Mouse (Mus musculus) limb, embryonic 13.5 days (tissue): ENCODE measurements around the gene Slc2a9. TPM values are rescaled to one million over a fixed set of nuclear protein-coding genes. Genes with fewer than 3 reads are reported as not detected.
"Not testable (repeated sequence)": the region's sequence is repeated elsewhere in the genome, so short reads cannot be mapped to it uniquely, and the experiment has no call there.

Experiments
- ATAC-seq: fragments of 200-750 bp; cut with Nextera tagmentation; 2 replicates; pipeline ENCODE4 v1.8.0; 2017; ENCODE audit warnings: low read depth, moderate number of reproducible peaks, moderate TSS enrichment; ENCODE audit not compliant: low FRiP score
- H3K27ac ChIP-seq: fragments of 300-500 bp; sonication (generic); 2 replicates; pipeline ENCODE4 v1.5.1; 2015; ENCODE audit warnings: inconsistent platforms, mild to moderate bottlenecking, moderate library complexity
- H3K27me3 ChIP-seq: fragments of 300-500 bp; sonication (generic); 2 replicates; pipeline ENCODE4 v1.6.1; 2015; ENCODE audit warnings: mild to moderate bottlenecking, inconsistent platforms
- H3K36me3 ChIP-seq: fragments of 300-500 bp; sonication (generic); 2 replicates; pipeline ENCODE4 v1.6.1; 2015; ENCODE audit warnings: inconsistent platforms, mild to moderate bottlenecking, moderate library complexity
- H3K4me1 ChIP-seq: fragments of 300-500 bp; sonication (generic); 2 replicates; pipeline ENCODE4 v1.6.1; 2015; ENCODE audit warnings: inconsistent platforms
- H3K4me2 ChIP-seq: fragments of 300-500 bp; sonication (generic); replicated peaks from 2 replicates; pipeline ENCODE4 v1.6.1; 2015; ENCODE audit warnings: inconsistent platforms, mild to moderate bottlenecking, moderate library complexity
- H3K4me3 ChIP-seq: fragments of 300-500 bp; sonication (generic); 2 replicates; pipeline ENCODE4 v1.5.1; 2015; ENCODE audit warnings: moderate library complexity, mild to moderate bottlenecking, inconsistent platforms
- H3K9ac ChIP-seq: fragments of 300-500 bp; sonication (generic); 2 replicates; pipeline ENCODE4 v1.6.1; 2015; ENCODE audit warnings: mild to moderate bottlenecking, inconsistent platforms
- H3K9me3 ChIP-seq: fragments of 300-500 bp; sonication (generic); 2 replicates; pipeline ENCODE4 v1.6.1; 2016; ENCODE audit warnings: inconsistent platforms
- WGBS: fragments of 180-500 bp; shearing (Covaris S2); methylation state at CpG from one replicate; pipeline ENCODE4 v1.1.7; 2015; 5-methylcytosine and 5-hydroxymethylcytosine counted together
- polyA plus RNA-seq: library from polyadenylated mRNA; unstranded; fragments of >200 nt; fragmentation: Nextera tagmentation; extraction: Ambion mirVana; gene quantifications from 2 replicates; pipeline ENCODE4 v1.2.1, GENCODE M21; 2015

The Slc2a9 gene
- polyA plus RNA-seq, 1 experiment from 2014 or later, result 0.32 TPM

DNA sequence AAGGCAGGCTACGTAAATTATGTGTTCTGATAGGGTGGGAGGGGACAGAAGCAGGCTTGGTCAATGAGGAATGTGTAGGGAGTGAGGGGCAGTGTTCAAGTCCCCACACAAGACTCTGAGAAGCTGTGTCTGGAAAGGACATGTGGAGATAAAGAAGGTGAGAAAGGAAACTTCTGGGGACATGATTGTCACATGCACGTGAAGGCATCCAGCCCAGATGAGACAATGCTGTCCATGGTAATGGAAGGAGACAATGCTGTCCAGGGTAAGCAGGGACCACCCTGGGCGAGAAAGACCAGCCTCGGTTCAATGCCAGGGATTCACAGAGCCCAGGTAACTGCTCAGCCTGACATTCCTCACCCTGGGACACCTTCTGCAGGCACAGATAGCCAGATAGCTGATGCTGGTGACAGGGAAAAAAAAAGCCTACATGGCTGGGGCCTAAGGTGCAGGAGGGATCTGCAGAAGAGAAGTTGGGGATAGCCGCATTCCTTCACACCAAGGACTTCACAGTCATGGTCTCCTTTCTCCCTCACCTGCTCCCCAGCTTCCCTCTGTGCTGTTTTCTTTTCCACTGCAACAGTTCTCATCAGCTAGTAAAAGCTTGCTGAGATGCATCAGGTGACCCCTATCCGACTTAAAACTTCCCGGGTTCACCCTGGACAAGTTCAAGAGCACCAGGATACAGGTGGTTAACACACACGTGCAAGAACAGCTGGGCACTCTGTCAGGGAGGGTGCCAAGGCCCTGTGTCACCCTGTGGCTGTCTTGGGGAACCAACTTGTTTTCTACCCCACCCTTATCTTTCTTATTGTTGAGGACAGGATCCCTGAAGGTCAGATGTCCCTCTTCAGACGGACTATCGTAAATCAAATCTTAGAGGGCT lies 21.9 kb downstream of the Slc2a9 start:
- H3K27me3 ChIP-seq, result no peaks in the 10 kb centered on the region
- peak overlapping the region; percentile 64 for H3K4me2 ChIP-seq
- no peaks in the 10 kb centered on the region for H3K9me3 ChIP-seq
- H3K4me1 ChIP-seq, result peaks cover 35% of the 10 kb centered on the region
- H3K4me3 ChIP-seq, result no peak overlapping the region
- WGBS, result 78% methylated on average over 10 of the region's 10 CpGs
- no peak overlapping the region for H3K27ac ChIP-seq
- no peak overlapping the region for H3K9ac ChIP-seq
- no peak for ATAC-seq
- H3K36me3 ChIP-seq, result no peaks in the 10 kb centered on the region

DNA sequence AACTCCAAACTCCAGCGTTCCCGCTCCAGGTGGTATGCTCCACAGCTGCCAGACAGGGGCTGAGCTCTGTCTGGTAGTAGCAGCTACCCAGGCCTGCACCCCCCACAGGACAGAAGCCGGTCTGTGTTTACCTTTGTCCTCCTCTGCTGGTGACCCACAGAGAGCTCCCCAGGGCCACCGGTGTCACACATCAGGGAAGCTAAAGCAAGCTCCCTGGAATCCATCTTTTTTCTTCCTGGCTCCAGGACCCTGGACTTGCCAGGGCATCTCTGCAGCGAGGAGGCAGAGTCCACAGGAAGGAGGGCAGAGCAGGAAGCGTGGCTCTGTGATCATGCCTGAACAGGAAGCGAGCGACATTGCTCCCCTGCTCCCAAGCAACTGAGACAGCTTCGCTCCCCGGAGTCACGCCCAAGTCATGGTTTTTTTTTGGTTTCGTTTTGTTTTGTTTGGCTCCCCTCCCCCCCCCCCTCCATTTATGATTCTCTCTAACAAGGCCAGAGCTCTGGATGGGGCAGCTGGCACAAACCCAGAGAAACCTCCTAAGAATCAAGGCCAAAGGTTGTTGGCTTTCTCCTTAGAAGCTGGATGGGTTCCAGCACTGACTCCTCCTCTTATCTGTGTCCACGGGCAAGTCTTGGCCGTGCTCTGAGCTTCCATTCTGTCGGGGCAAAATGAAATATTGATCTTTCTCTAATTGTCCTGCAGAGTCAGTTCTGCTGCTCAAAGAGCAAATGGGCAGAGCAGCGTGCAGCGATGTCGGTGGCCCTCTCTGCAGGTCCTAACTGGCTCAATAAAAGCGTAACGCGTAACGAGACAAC lies 22.8 kb downstream of the Slc2a9 start:
- ATAC-seq, result peak; percentile 54; the same call in 1 of the 2 replicates
- H3K9me3 ChIP-seq, result no peaks in the 10 kb centered on the region
- no peaks in the 10 kb centered on the region for H3K36me3 ChIP-seq
- no peak overlapping the region for H3K27ac ChIP-seq
- H3K4me2 ChIP-seq, result peak overlapping the region; percentile 64
- peaks cover 35% of the 10 kb centered on the region for H3K4me1 ChIP-seq
- peak overlapping the region; percentile 34 for H3K4me3 ChIP-seq
- H3K27me3 ChIP-seq, result no peaks in the 10 kb centered on the region
- peak overlapping the region; percentile 54; the same call in 1 of the 2 replicates for H3K9ac ChIP-seq
- 5% methylated on average over 22 of the region's 22 CpGs for WGBS

DNA sequence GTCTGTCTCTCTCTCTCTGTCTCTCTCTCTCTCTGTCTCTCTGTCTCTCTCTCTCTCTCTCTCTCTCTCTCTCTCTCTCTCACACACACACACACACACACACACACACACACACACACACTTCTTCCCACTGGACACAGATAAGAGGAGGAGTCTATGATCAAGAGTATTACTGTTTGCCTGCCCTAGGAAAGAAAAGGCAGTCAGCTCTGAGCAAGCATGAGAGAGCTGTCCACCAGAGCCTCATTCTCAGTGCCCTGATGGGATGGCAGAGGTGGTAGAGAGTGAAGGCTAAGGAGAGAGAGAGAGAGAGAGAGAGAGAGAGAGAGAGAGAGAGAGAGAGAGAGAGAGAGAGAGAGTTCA lies 23.4 kb downstream of the Slc2a9 start:
- Histone ChIP-seq H3K4me2 (peak overlapping the region; percentile 64), H3K4me1 (peaks cover 33% of the 10 kb centered on the region), H3K4me3 (peak overlapping the region; percentile 34; the same call in 1 of the 2 replicates)
- H3K27me3 ChIP-seq, ATAC-seq, H3K9me3 ChIP-seq, H3K9ac ChIP-seq, H3K27ac ChIP-seq, H3K36me3 ChIP-seq: not testable (repeated sequence)

DNA sequence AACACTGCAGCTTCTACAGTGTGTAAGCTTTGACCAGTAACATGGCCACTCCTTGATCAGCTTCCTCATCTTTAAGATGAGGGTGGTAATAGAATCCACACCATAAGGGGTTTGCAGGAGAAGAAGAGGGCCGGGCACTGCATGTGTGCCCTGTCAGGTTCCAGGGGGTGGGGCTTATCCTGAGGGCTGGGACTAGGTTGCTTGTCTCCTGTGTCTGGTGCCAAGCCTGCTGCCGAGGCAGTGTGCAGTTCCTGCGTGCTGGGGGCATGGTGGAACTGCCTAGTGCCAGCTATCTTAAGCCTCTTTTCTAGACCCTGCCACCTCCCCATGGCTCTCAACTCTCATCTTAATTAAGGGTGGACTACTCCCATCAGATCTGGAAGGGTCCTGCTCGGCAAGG lies 23.9 kb downstream of the Slc2a9 start:
- H3K36me3 ChIP-seq, result no peaks in the 10 kb centered on the region
- H3K27ac ChIP-seq, result no peak overlapping the region
- peaks cover 28% of the 10 kb centered on the region for H3K4me1 ChIP-seq
- no peak overlapping the region for H3K4me3 ChIP-seq
- no peak overlapping the region; the same call in 1 of the 2 replicates for H3K4me2 ChIP-seq
- no peak for ATAC-seq
- no peaks in the 10 kb centered on the region for H3K9me3 ChIP-seq
- 34% methylated on average over 4 of the region's 4 CpGs for WGBS
- no peak overlapping the region for H3K9ac ChIP-seq
- no peaks in the 10 kb centered on the region for H3K27me3 ChIP-seq

DNA sequence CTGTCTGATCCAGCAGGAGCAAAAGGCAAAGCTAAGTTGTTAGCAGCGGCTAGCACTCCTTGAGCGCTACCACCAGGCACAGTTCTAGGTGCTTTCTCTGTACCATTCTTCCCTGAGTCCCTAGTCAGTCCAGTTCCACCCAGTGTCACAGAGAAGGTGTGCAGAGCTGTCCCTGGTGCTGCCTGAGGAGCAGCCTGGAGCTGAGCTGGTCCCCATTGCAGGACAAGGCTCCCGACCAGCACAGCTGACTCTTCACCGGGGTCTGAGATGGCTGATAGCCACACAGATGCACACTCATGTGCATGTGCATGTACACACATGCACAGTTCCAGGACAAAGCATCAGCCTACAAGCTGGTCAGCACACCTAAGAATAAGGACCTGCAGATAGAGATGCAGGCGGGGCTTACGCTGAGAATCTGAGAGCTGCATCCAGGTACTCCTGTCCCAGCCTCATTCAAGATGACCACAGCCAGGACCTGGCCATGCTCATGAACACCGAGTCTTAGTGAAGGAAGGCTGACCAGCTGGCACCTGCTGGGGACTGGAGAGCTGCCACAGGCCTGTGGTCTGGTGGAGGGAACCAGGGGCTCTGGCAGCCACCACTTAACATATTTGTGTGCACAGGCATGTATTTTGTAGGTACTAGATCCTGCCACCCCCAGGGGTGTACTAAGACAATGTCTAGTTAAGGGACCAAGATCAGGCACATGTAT lies 25.1 kb downstream of the Slc2a9 start:
- peak; percentile 45; the same call in 1 of the 2 replicates for ATAC-seq

DNA sequence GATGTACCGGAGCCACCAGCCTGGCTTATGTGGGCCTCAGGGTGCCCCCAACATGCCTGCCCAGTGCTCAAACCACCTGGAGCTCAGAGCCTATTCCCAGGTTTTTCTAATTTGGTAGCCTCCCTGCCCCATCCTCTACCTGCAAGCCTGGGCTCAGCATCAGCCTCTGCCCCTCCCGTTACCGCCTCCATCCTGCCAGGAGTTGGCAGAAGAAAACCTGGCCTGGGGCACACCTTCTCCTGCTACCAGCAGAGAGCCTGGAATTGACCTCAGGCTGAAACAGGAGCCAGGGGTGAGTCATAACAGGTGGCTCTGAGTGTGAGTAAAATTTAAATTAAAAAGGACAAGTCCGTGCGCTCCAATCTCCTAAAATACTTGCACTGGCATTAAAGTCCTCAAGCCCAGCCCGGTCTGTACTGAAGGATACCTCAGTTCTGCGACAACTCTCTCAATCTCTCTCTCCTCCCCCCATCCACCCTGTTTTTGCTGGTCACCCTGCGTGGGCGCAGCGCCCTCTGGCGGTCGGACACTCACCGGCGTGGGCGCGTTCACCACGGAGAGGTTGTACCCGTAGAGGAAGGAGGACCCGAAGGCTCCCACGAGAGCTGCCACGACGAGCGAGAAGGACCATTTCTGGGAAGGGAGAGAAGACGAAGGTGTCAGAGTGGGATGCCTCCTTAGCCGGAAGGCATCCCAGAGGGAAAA lies 25.9 kb downstream of the Slc2a9 start:
- no peak overlapping the region for H3K4me3 ChIP-seq
- H3K9ac ChIP-seq, result no peak overlapping the region
- peaks cover 23% of the 10 kb centered on the region for H3K4me1 ChIP-seq
- no peak overlapping the region for H3K27ac ChIP-seq
- H3K36me3 ChIP-seq, result no peaks in the 10 kb centered on the region
- no peaks in the 10 kb centered on the region for H3K27me3 ChIP-seq
- 84% methylated on average over 25 of the region's 25 CpGs for WGBS
- H3K4me2 ChIP-seq, result no peak overlapping the region
- no peaks in the 10 kb centered on the region for H3K9me3 ChIP-seq
- ATAC-seq, result no peak

More for the DNA sequence above, 25.1 kb downstream of the Slc2a9 start:
- H3K27ac ChIP-seq, result no peak overlapping the region
- 81% methylated on average over 7 of the region's 7 CpGs for WGBS
- no peak overlapping the region for H3K4me2 ChIP-seq
- H3K4me3 ChIP-seq, result no peak overlapping the region
- no peak overlapping the region for H3K9ac ChIP-seq
- H3K36me3 ChIP-seq, result no peaks in the 10 kb centered on the region
- peaks cover 23% of the 10 kb centered on the region for H3K4me1 ChIP-seq
- H3K27me3 ChIP-seq, result no peaks in the 10 kb centered on the region
- no peaks in the 10 kb centered on the region for H3K9me3 ChIP-seq

- 77% methylated on average over 6 of the region's 6 CpGs for WGBS
- Histone ChIP-seq H3K36me3 (no peaks in the 10 kb centered on the region), H3K9me3 (no peaks in the 10 kb centered on the region), H3K4me2 (no peak overlapping the region), H3K9ac (no peak overlapping the region), H3K4me3 (no peak overlapping the region), H3K27me3 (no peaks in the 10 kb centered on the region), H3K27ac (no peak overlapping the region), H3K4me1 (no peaks in the 10 kb centered on the region)
- ATAC-seq, result no peak
Measured at GRCm38 (mm10) chr5:38470881-38471280, 32.1 kb downstream of the Slc2a9 start.

- WGBS, result 21% methylated on average over 5 of the region's 5 CpGs
- peak; percentile 87 for ATAC-seq
- H3K9ac ChIP-seq, result no peak overlapping the region
Measured at GRCm38 (mm10) chr5:38469891-38470578, 32.9 kb downstream of the Slc2a9 start.

GRCm38 (mm10) chr5:38466569-38467110 lies 36.3 kb downstream of the Slc2a9 start:
- ATAC-seq, result no peak
- no peak overlapping the region for H3K27ac ChIP-seq
- H3K36me3 ChIP-seq, result no peaks in the 10 kb centered on the region

More at GRCm38 (mm10) chr5:38469891-38470578, 32.9 kb downstream of the Slc2a9 start:
- Histone ChIP-seq H3K27me3 (no peaks in the 10 kb centered on the region), H3K4me3 (no peak overlapping the region), H3K27ac (no peak overlapping the region), H3K4me1 (no peaks in the 10 kb centered on the region), H3K36me3 (no peaks in the 10 kb centered on the region), H3K9me3 (no peaks in the 10 kb centered on the region), H3K4me2 (no peak overlapping the region)

DNA sequence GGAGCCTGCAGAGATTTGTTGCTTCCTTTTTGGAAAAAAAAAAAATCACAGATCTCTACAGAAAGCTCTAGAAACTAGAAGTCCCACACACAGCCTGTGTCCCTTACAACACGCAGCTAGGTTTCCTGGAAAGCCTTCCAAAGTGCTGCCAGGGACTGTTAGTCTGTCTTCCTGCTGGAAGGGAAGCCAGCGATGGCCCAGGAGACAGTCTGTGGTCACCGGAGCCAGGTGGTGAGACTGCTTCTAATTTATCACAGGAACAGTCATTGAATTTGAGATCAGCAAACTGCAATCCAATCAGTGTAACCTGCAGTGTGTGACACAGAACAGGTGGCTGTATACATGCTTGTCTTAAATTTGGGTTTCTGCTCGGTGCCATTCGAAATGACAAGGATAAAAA lies 41.7 kb downstream of the Slc2a9 start:
- H3K9ac ChIP-seq, result no peak overlapping the region
- H3K9me3 ChIP-seq, result 0 out of 2 replicates have a peak, but pooled peaks cover 5% of the 10 kb centered on the region
- H3K4me2 ChIP-seq, result no peak overlapping the region
- 70% methylated on average over 5 of the region's 5 CpGs for WGBS
- no peak for ATAC-seq
- H3K4me3 ChIP-seq, result no peak overlapping the region
- no peaks in the 10 kb centered on the region for H3K4me1 ChIP-seq
- H3K27ac ChIP-seq, result no peak overlapping the region
- no peaks in the 10 kb centered on the region for H3K36me3 ChIP-seq
- H3K27me3 ChIP-seq, result no peaks in the 10 kb centered on the region

More at GRCm38 (mm10) chr5:38466569-38467110, 36.3 kb downstream of the Slc2a9 start:
- 75% methylated on average over 5 of the region's 5 CpGs for WGBS
- H3K4me1 ChIP-seq, result no peaks in the 10 kb centered on the region
- H3K9me3 ChIP-seq, result 0 out of 2 replicates have a peak, but pooled peaks cover 5% of the 10 kb centered on the region
- no peak overlapping the region for H3K4me2 ChIP-seq
- no peak overlapping the region for H3K4me3 ChIP-seq
- H3K27me3 ChIP-seq, result no peaks in the 10 kb centered on the region
- H3K9ac ChIP-seq, result no peak overlapping the region

- 85% methylated on average over 3 of the region's 3 CpGs for WGBS
- H3K9ac ChIP-seq, result no peak overlapping the region
- ATAC-seq, result no peak
Measured at GRCm38 (mm10) chr5:38450936-38451335, 52.0 kb downstream of the Slc2a9 start.

More at GRCm38 (mm10) chr5:38450936-38451335, 52.0 kb downstream of the Slc2a9 start:
- H3K27ac ChIP-seq, result no peak overlapping the region
- H3K4me1 ChIP-seq, result no peaks in the 10 kb centered on the region
- no peaks in the 10 kb centered on the region for H3K27me3 ChIP-seq
- H3K4me3 ChIP-seq, result no peak overlapping the region
- H3K4me2 ChIP-seq, result no peak overlapping the region
- H3K9me3 ChIP-seq, result no peaks in the 10 kb centered on the region
- no peaks in the 10 kb centered on the region for H3K36me3 ChIP-seq
